Mouse (Mus musculus) liver, embryonic 14.5 days (tissue): ENCODE measurements around the gene Osbp2.

Experiments used
- CTCF ChIP-seq: IDR thresholded peaks from 2 replicates; pipeline ENCODE4 v1.5.1; 2016; ENCODE audit warnings: antibody characterized with exemption, low read depth, control low read depth
- EP300 ChIP-seq: IDR thresholded peaks from 2 replicates; pipeline ENCODE4 v1.6.1; 2016; ENCODE audit warnings: antibody characterized with exemption, low read depth

GRCm38 (mm10) chr11:3754685-3755084 is 109.0 kb downstream of the Osbp2 start:
- TF ChIP-seq CTCF, result no peak
- no peak for TF ChIP-seq EP300
